Mouse (Mus musculus) layer of hippocampus, adult 2 months (tissue): ENCODE measurements around the gene Glis2. TPM values are rescaled to one million over a fixed set of nuclear protein-coding genes. Genes with fewer than 3 reads are reported as not detected.

ENCODE experiments used
- DNase-seq, 2 experiments: peaks; one replicate each; pipeline ENCODE4 v3.0.0; 2022; ENCODE audit warnings: low spot score in 2 of 2
- H3K27ac ChIP-seq: fragments of 200-600 bp; 2 replicates; pipeline ENCODE4 v1.8.1; 2022
- H3K4me3 ChIP-seq: fragments of 200-600 bp; 2 replicates; pipeline ENCODE4 v1.8.1; 2022; ENCODE audit warnings: mild to moderate bottlenecking
- CTCF ChIP-seq: fragments of 200-600 bp; conservative IDR thresholded peaks from 2 replicates; pipeline ENCODE4 v1.8.1; 2022; ENCODE audit warnings: antibody characterized with exemption, mild to moderate bottlenecking, moderate library complexity
- total RNA-seq, 2 experiments: library from RNA; stranded (reverse); gene quantifications; 2 replicates each; pipeline ENCODE4 v1.2.3; 2021

Gene Glis2
- total RNA-seq, 2 experiments from 2014 or later = 11.0 to 13.9 TPM

- H3K4me3 ChIP-seq = no peak overlapping the region
- DNase-seq = peak; percentile 86 to 95
- no peak overlapping the region for H3K27ac ChIP-seq
- TF ChIP-seq CTCF = peak; percentile 99
These were observed 72.8 kb downstream of the Glis2 start for GRCm38 (mm10) chr16:4667190-4667808.

DNA sequence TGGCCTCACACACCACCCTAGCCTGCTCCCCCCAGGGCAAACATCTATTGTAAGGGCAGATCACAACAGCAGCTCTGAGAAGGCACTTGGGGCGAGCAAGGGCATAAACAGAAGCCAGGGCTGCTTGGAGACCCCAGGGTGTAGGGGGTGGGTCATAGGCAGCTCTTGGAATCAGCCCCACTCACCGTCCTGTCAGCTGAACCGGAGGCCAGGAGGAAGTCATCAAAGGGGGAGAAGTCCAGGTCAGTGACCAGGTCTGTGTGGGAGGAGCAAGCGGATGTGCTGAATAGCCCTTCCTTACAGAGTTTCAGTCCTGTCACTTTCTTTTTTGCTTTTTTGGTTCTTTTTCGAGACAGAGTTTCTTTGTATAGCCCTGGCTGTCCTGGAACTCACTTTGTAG lies 75.8 kb downstream of the Glis2 start:
- Histone ChIP-seq H3K27ac (no peak overlapping the region), H3K4me3 (no peak overlapping the region)
- TF ChIP-seq CTCF = no peak
- no peak for DNase-seq

GRCm38 (mm10) chr16:4674091-4674490 lies 79.6 kb downstream of the Glis2 start:
- Histone ChIP-seq H3K4me3 (no peak overlapping the region), H3K27ac (no peak overlapping the region)
- no peak for TF ChIP-seq CTCF
- DNase-seq = no peak

Other genes starting within 250 kb of the Glis2 start
- gene Adcy9, start 174.2 kb upstream of the Glis2 start, total RNA-seq = 100 to 1,000 TPM; 104 to 109 TPM
- gene Srl, start 52.9 kb upstream of the Glis2 start, total RNA-seq = 10 to 100 TPM; 13.2 to 14.9 TPM
- gene Tfap4, start 34.9 kb upstream of the Glis2 start, total RNA-seq = 1 to 10 TPM; 5.3 to 6.8 TPM
- 10 to 100 TPM; 72.3 to 75.2 TPM for gene Pam16, start 30.3 kb downstream of the Glis2 start, total RNA-seq
- 1 to 10 TPM; 5.7 to 6.2 TPM for gene Vasn, start 45.2 kb downstream of the Glis2 start, total RNA-seq
- gene Dnaja3, start 45.3 kb downstream of the Glis2 start, total RNA-seq = 10 to 100 TPM; 61.2 to 65.4 TPM
- gene Coro7, start 85.1 kb downstream of the Glis2 start, total RNA-seq = 10 to 100 TPM; 85.6 to 93.4 TPM
- 10 to 100 TPM; 16.8 to 17.4 TPM for gene Nmral1, start 124.6 kb downstream of the Glis2 start, total RNA-seq
- 10 to 100 TPM; 91.8 to 92.0 TPM for gene Hmox2, start 131.6 kb downstream of the Glis2 start, total RNA-seq
- 100 to 1,000 TPM; 230 to 241 TPM for gene Cdip1, start 195.6 kb downstream of the Glis2 start, total RNA-seq
- not detected for gene 4930562C15Rik, start 240.7 kb downstream of the Glis2 start, total RNA-seq